Mouse (Mus musculus): Measurements from ENCODE around the gene Psme2b. TPM values are rescaled to one million over a fixed set of nuclear protein-coding genes. Genes with fewer than 3 reads are reported as not detected.
A peak's percentile ranks its signal among the peaks of the same experiment; 100 is the strongest.
"Not testable (repeated sequence)": the region's sequence is repeated elsewhere in the genome, so short reads cannot be mapped to it uniquely, and the experiment has no call there.

Gene Psme2b
- 5.3 and 8.4 TPM in 2 replicates for polyA plus RNA-seq (2012; rRNA removed)

DNA sequence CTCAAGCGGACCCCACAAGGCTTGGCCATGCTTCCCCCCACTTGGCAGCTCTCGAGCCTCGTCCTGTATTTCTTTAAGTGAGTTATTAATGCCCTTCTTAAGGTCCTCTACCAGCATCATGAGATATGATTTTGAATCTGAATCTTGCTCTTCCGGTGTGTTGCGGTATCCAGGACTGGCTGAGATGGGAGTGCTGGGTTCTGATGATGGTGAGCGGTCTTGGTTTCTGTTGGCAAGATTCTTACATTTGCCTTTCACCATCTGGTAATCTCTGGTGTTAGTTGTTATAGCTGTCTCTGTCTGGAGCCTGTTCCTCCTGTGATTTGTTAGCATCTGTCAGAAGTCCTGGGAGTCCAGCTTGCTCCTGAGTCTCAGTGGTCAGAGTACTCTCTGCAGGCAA, at the start of gene Psme2b:
Gene Psme2b, minus strand, starts transcription at position 101 of the 400 bp plus-strand sequence.
- WGBS, result 92% methylated on average over 6 of the region's 6 CpGs
- not testable (repeated sequence) for H3K4me3 ChIP-seq (replicated peaks; ENCODE audit: extremely low read depth, low read depth, low read length); H3K4me1 ChIP-seq (ENCODE audit: control insufficient read depth, insufficient read depth, low read length); DNase-seq

DNA sequence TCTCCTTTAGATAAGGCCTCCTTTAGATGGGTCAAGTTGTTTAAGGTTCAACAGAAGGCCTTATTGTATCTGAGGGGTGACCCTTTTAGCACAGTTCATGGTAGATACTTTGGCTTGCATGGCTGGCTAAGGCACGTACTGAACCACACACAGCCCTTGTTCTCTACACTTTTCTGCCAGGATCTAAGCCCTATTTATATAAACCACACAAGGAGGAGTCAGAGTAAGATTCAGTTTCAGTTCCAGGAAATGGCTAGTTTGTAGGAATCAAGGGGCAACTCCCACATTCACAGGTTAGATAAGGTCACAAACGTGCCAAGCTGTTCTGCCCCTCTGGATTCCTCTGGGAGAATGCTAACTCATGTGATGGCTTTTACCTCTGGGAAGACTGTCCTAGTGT, 48.0 kb upstream of the Psme2b start, which contains the start of gene Tgtp1:
Gene Tgtp1, minus strand, starts transcription at position 155 of the 400 bp plus-strand sequence.
- not testable (repeated sequence) for H3K4me3 ChIP-seq (replicated peaks; ENCODE audit: extremely low read depth, low read depth, low read length); DNase-seq; H3K4me1 ChIP-seq (ENCODE audit: control insufficient read depth, insufficient read depth, low read length)
- 12% methylated on average over 2 of the region's 2 CpGs for WGBS

GRCm38 (mm10) chr11:48993296-48993695, 47.3 kb upstream of the Psme2b start:
- DNase-seq; H3K4me3 ChIP-seq (replicated peaks; ENCODE audit: extremely low read depth, low read depth, low read length); H3K4me1 ChIP-seq (ENCODE audit: control insufficient read depth, insufficient read depth, low read length): not testable (repeated sequence)
- 40% methylated on average over 10 of the region's 10 CpGs for WGBS

DNA sequence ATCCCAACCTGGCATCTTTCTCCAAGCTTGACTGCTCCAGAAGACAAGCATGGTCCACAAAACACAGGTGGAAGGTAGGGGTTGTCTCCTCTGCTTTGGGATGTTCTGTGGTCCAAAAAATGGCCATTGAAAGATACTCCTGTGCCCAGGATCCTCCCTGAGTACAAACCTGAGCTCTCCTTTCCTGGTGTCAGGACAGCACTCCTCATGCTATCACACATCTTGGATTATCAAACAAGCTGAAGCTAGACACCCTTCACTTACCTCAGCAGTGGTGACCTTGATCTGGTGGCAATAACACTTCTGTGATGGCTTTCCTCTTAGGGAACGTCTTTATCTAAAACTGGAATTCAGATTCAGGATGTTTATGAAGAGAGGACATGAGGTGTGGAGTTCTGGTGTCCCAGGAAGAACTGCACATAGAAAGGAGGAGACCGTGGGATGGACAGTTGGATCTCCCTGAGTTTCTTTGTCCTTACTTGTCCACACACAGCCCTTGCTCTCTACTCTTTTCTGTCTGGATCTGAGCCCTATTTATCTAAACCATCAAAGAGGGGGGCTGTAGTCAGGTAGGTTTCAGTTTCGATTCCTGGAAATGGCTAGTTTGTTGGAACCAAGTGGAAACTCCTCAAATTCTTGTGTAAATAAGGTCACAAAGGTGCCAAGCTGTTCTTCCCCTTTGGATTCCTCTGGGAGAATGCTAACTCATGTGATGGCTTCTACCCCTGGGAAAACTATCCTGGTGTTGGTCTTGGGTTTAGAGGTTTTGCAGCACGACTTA, 45.9 kb upstream of the Psme2b start, which contains the start of gene Gm12185:
Gene Gm12185, minus strand, starts transcription at position 487 of the 781 bp plus-strand sequence.
- 25% methylated on average over 4 of the region's 4 CpGs for WGBS
- DNase-seq, result peak; percentile 13
- H3K4me1 ChIP-seq (ENCODE audit: control insufficient read depth, insufficient read depth, low read length); H3K4me3 ChIP-seq (replicated peaks; ENCODE audit: extremely low read depth, low read depth, low read length): not testable (repeated sequence)

- not testable (repeated sequence) for DNase-seq; H3K4me3 ChIP-seq (replicated peaks; ENCODE audit: extremely low read depth, low read depth, low read length); H3K4me1 ChIP-seq (ENCODE audit: control insufficient read depth, insufficient read depth, low read length)
- WGBS, result 51% methylated on average over 2 of the region's 2 CpGs
Observed at GRCm38 (mm10) chr11:48989981-48990380, 44.0 kb upstream of the Psme2b start.

- WGBS, result 56% methylated on average over 2 of the region's 3 CpGs
- H3K4me1 ChIP-seq (ENCODE audit: control insufficient read depth, insufficient read depth, low read length); H3K4me3 ChIP-seq (replicated peaks; ENCODE audit: extremely low read depth, low read depth, low read length); DNase-seq: not testable (repeated sequence)
Observed at GRCm38 (mm10) chr11:48988219-48988618, 42.2 kb upstream of the Psme2b start.

DNA sequence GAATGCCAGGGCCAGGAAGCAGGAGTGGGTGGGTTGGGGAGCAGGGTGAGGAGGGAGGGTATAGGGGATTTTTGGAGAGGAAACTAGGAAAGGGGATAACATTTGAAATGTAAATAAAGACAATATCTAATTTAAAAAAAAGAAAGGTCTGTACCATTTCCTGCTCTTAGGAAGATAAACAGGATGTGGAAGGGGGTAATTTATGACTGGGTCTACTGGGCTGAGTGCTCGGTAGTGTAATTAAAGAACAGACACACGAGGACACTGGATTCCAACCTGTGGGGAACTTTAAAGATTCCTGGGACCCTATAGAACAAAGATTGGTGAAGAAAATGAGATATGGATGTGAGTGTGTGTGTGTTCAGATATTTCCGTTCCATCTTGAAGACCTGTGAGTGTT, 36.9 kb upstream of the Psme2b start:
- WGBS, result no CpG with 5 or more reads among the region's 3 CpGs
- not testable (repeated sequence) for H3K4me3 ChIP-seq (replicated peaks; ENCODE audit: extremely low read depth, low read depth, low read length); H3K4me1 ChIP-seq (ENCODE audit: control insufficient read depth, insufficient read depth, low read length); DNase-seq

GRCm38 (mm10) chr11:48980052-48980451, 34.1 kb upstream of the Psme2b start:
- H3K4me1 ChIP-seq (ENCODE audit: control insufficient read depth, insufficient read depth, low read length); DNase-seq; H3K4me3 ChIP-seq (replicated peaks; ENCODE audit: extremely low read depth, low read depth, low read length): not testable (repeated sequence)
- no CpG with 5 or more reads among the region's 5 CpGs for WGBS

- H3K4me3 ChIP-seq (replicated peaks; ENCODE audit: extremely low read depth, low read depth, low read length); DNase-seq; H3K4me1 ChIP-seq (ENCODE audit: control insufficient read depth, insufficient read depth, low read length): not testable (repeated sequence)
- no CpG with 5 or more reads among the region's 3 CpGs for WGBS
Observed at GRCm38 (mm10) chr11:48979251-48979650, 33.3 kb upstream of the Psme2b start, which contains the start of gene 9930111J21Rik1. TSS of gene 9930111J21Rik1 (minus strand) at chr11:48979398.

DNA sequence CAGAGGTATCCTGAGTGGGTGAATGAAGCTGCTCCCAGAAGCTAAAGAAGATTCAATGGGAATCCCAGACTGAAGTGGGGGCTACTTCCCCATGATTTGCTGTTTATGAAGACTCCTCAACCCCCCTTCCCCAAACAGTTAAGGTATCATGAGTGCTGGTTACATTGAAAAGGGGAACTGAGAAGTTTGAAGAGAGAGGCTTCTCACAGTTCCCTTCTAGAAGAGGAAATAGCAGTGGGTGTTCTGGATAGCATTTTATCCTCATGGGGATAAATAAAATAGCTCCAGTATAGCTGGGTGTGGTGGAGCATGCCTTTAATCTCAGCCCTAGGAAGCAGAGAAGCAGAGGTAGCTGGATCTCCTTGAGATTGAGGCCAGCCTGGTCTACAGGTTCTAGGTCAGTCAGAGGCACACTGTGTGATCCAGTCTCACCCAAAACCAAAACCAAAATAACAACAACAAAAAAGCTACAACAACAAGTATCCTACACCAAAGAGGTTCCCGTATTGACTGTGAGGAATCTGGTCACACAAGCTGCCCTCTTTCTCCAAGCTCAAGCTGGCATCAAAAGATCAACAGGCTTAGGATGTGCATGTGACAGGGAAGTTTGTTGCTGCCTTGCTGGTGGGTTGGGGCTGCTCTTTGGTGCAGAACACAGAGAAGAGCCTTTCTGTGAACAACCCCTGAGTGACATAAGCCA, 32.4 kb upstream of the Psme2b start, which contains the start of gene Olfr56:
Gene Olfr56, plus strand, starts transcription at position 650 of the 700 bp plus-strand sequence.
- DNase-seq; H3K4me3 ChIP-seq (replicated peaks; ENCODE audit: extremely low read depth, low read depth, low read length); H3K4me1 ChIP-seq (ENCODE audit: control insufficient read depth, insufficient read depth, low read length): not testable (repeated sequence)
- no CpG with 5 or more reads among the region's 1 CpGs for WGBS

DNA sequence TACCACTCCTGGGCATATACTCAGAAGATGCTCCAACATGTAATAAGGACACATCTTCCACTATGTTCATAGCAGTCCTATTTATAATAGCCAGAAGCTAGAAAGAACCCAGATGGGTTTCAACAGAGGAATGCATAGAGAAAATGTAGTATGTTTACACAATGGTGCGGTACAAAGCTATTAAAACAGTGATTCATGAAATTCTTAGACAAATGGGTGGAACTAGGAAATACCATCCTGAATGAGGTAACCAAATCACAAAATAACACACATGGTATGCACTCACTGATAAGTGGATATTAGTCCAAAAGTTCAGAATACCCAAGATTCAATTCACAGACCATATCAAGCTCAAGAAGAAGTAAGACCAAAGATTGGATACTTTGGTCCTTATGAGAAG, 28.7 kb upstream of the Psme2b start:
- not testable (repeated sequence) for DNase-seq; H3K4me1 ChIP-seq (ENCODE audit: control insufficient read depth, insufficient read depth, low read length); H3K4me3 ChIP-seq (replicated peaks; ENCODE audit: extremely low read depth, low read depth, low read length)
- no CpG with 5 or more reads among the region's 1 CpGs for WGBS

GRCm38 (mm10) chr11:48939286-48939685, 6.7 kb downstream of the Psme2b start:
- not testable (repeated sequence) for H3K4me3 ChIP-seq (replicated peaks; ENCODE audit: extremely low read depth, low read depth, low read length); DNase-seq; H3K4me1 ChIP-seq (ENCODE audit: control insufficient read depth, insufficient read depth, low read length)

- not testable (repeated sequence) for H3K4me3 ChIP-seq (replicated peaks; ENCODE audit: extremely low read depth, low read depth, low read length); H3K4me1 ChIP-seq (ENCODE audit: control insufficient read depth, insufficient read depth, low read length); DNase-seq
- no CpG with 5 or more reads among the region's 3 CpGs for WGBS
Observed at GRCm38 (mm10) chr11:48935291-48935690, 10.7 kb downstream of the Psme2b start.

GRCm38 (mm10) chr11:48933923-48934322, 12.1 kb downstream of the Psme2b start:
- not testable (repeated sequence) for H3K4me3 ChIP-seq (replicated peaks; ENCODE audit: extremely low read depth, low read depth, low read length); H3K4me1 ChIP-seq (ENCODE audit: control insufficient read depth, insufficient read depth, low read length); DNase-seq
- 0% methylated on average over 1 of the region's 1 CpGs for WGBS

DNA sequence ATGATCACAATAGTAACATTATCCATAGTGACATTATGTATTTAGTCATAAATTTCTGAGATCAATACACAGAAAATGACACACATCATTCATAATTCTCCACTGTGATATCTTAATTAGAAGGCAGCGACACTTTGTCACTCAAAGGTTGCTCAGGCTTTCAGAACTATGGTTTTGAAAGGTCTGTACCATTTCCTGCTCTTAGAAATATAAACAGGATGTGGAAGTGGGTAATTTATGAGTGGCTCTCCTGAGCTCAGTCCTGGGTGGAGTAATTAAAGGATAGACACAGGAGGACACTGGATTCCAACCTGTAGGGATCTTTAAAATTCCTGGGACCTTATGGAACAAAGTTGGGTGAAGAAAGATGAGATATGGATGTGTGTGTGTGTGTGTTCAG, 12.6 kb downstream of the Psme2b start:
- not testable (repeated sequence) for DNase-seq; H3K4me1 ChIP-seq (ENCODE audit: control insufficient read depth, insufficient read depth, low read length); H3K4me3 ChIP-seq (replicated peaks; ENCODE audit: extremely low read depth, low read depth, low read length)
- WGBS, result 30% methylated on average over 1 of the region's 1 CpGs

Data from lung, adult 2 months (tissue).